Mouse (Mus musculus) heart, postnatal 0 days (tissue): ENCODE results near the gene Grm8.

Experiments used
- CTCF ChIP-seq: IDR thresholded peaks from 2 replicates; pipeline ENCODE4 v1.5.1; 2016; ENCODE audit warnings: antibody characterized with exemption, control low read depth, low read depth
- EP300 ChIP-seq: IDR thresholded peaks from 2 replicates; pipeline ENCODE4 v1.6.1; 2016; ENCODE audit warnings: antibody characterized with exemption, low read depth

GRCm38 (mm10) chr6:27885786-27886185, 249.2 kb downstream of the Grm8 start:
- TF ChIP-seq EP300: no peak
- no peak for TF ChIP-seq CTCF
